8 mouse cellular contexts compared by ENCODE assay signal in genomic region chr1:133306842-133307241, GRCm38 (mm10). TPM values are rescaled to one million over a fixed set of nuclear protein-coding genes. Genes with fewer than 3 reads are reported as not detected.
A peak's percentile ranks its signal among the peaks of the same experiment; 100 is the strongest.
DNase-seq lines count a peak whose midpoint lies in the region; TF ChIP-seq lines count a peak whose summit lies in the region.
"Had no signal": no experiment of that assay in that cellular context is flagged by ENCODE, and none has a peak within 500 bp of the region (broad histone marks: within the 10 kb centered on the region; RNA-seq: fewer than 3 reads in every experiment).

No protein-coding gene starts in this region.

- no peak for TF ChIP-seq POLR2A in small intestine, adult 2 months (IDR thresholded peaks at IDR 0.05; ENCODE audit: low read depth, low read length)

- peaks cover 13% of the 10 kb centered on the region; the same call in 1 of the 2 replicates for H3K4me1 ChIP-seq in small intestine, adult 2 months (ENCODE audit: control insufficient read depth, insufficient read depth, insufficient read length, low read length)

- no peak overlapping the region for H3K27ac ChIP-seq in small intestine, adult 2 months (ENCODE audit: insufficient read depth, low read depth, low read length)
- H3K27ac ChIP-seq: liver, embryonic 15.5 days had no signal

- TF ChIP-seq CTCF in small intestine, adult 2 months (IDR thresholded peaks at IDR 0.05; ENCODE audit: extremely low read depth, insufficient read length, insufficient replicate concordance, low read depth, low read length), result peak; percentile 92; the same call in 1 of the 2 replicates

- H3K36me3 ChIP-seq in small intestine, adult 2 months (ENCODE audit: control insufficient read depth, insufficient read depth, low read length), result peaks cover 3% of the 10 kb centered on the region; the same call in 1 of the 2 replicates
- H3K36me3 ChIP-seq: liver, embryonic 15.5 days had no signal

- intact Hi-C loops in heart, postnatal 14 days (cut with DNase I), result loop anchor here (1.0 to 10.0 kb wide), 4 partner anchors 82 to 262 kb away; partner anchors contain the start of gene Pik3c2b

- DNase-seq in MEL-GATA-1-ER (ENCODE audit: extremely low read depth, low read depth), result peak; percentile 54
- DNase-seq in adrenal gland, postnatal 4 days (ENCODE audit: low spot score in 2 of 2), result peak; percentile 57 to 63
- DNase-seq in fibroblast of lung, adult 2 months (ENCODE audit: low read depth), result peak; percentile 43
- peak; percentile 88 to 90 for DNase-seq in heart, postnatal 14 days
- DNase-seq in left cerebral cortex, adult 11 months (ENCODE audit: low spot score), result peak; percentile 49
- DNase-seq in mesoderm, embryonic 11.5 days (ENCODE audit: low read depth, low spot score), result peak; percentile 81

- H3K4me3 ChIP-seq in small intestine, adult 2 months (ENCODE audit: low read depth, low read length), result no peak overlapping the region
- H3K4me3 ChIP-seq: liver, embryonic 15.5 days had no signal

- WGBS in small intestine, adult 2 months, result 4% methylated on average over 4 of the region's 4 CpGs

- H3K27me3 ChIP-seq in small intestine, adult 2 months (ENCODE audit: control insufficient read depth, insufficient read depth, low read length), result no peaks in the 10 kb centered on the region

RNA-seq across cellular contexts. Expression of gene Golt1a, which starts 2.8 kb away (rescaled TPM):
- 1 to 10 TPM in 1 of 2 experiments, under 1 TPM in 1; 0.76 to 2.0 TPM for total RNA-seq in adrenal gland, postnatal 4 days (2021)
- not detected for total RNA-seq in heart, postnatal 14 days (2021)
- 25.1 and 48.9 TPM in 2 replicates for polyA plus RNA-seq in small intestine, adult 2 months (2012; rRNA removed)

RNA-seq across cellular contexts. Expression of gene Kiss1, which starts 14.8 kb away (rescaled TPM):
- not detected for total RNA-seq in adrenal gland, postnatal 4 days (2021)
- total RNA-seq in heart, postnatal 14 days (2021), result not detected
- not detected in 2 replicates for polyA plus RNA-seq in small intestine, adult 2 months (2012; rRNA removed)
- polyA plus RNA-seq: liver, embryonic 15.5 days had no signal

RNA-seq across cellular contexts. Expression of gene Ren1, which starts 43.5 kb away (rescaled TPM):
- total RNA-seq in adrenal gland, postnatal 4 days (2021), result 10 to 100 TPM in 1 of 2 experiments, 1 to 10 TPM in 1; 2.0 to 17.3 TPM
- under 1 TPM in 1 of 2 experiments, not detected in 1; 0.24 TPM for total RNA-seq in heart, postnatal 14 days (2021)
- 0.25 and 3.3 TPM in 2 replicates for polyA plus RNA-seq in small intestine, adult 2 months (2012; rRNA removed)

RNA-seq across cellular contexts. Expression of gene Etnk2, which starts 56.5 kb away (rescaled TPM):
- 10 to 100 TPM in 1 of 2 experiments, 1 to 10 TPM in 1; 8.1 to 12.1 TPM for total RNA-seq in adrenal gland, postnatal 4 days (2021)
- under 1 TPM; 0.49 to 0.67 TPM for total RNA-seq in heart, postnatal 14 days (2021)
- 0.20 and 1.0 TPM in 2 replicates for polyA plus RNA-seq in small intestine, adult 2 months (2012; rRNA removed)
